Comparison of ENCODE assay signal across 23 mouse cellular contexts in genomic region chr11:43631645-43632044, GRCm38 (mm10). TPM values are rescaled to one million over a fixed set of nuclear protein-coding genes. Genes with fewer than 3 reads are reported as not detected.
"Had no signal": no experiment of that assay in that cellular context is flagged by ENCODE, and none has a peak within 500 bp of the region (broad histone marks: within the 10 kb centered on the region; RNA-seq: fewer than 3 reads in every experiment).

No protein-coding gene starts in this region.

- H3K4me3 ChIP-seq: liver, embryonic 15.5 days; lung, embryonic 15.5 days; midbrain, embryonic 10.5 days; midbrain, embryonic 12.5 days; myocyte; neural tube, embryonic 13.5 days; neural tube, embryonic 15.5 days had no signal

- H3K27me3 ChIP-seq: liver, embryonic 15.5 days; lung, embryonic 15.5 days; midbrain, embryonic 12.5 days; neural tube, embryonic 13.5 days; neural tube, embryonic 15.5 days had no signal

- DNase-seq: liver, postnatal 0 days; lung, adult 2 months; lung, postnatal 14 days; lung, postnatal 36 days; midbrain, embryonic 14.5 days; retina, postnatal 1 day; right cerebral cortex, postnatal 4 days; spleen, adult 18-20 months; thymus, adult 18-20 months; thymus, postnatal 14 days; thymus, postnatal 36 days had no signal

- H3K36me3 ChIP-seq: liver, embryonic 15.5 days; lung, embryonic 15.5 days; midbrain, embryonic 10.5 days; midbrain, embryonic 12.5 days; neural tube, embryonic 13.5 days; neural tube, embryonic 15.5 days had no signal

- H3K9me3 ChIP-seq: liver, embryonic 15.5 days; lung, embryonic 15.5 days; midbrain, embryonic 10.5 days; midbrain, embryonic 12.5 days; neural tube, embryonic 13.5 days; neural tube, embryonic 15.5 days had no signal

- H3K27ac ChIP-seq: liver, embryonic 15.5 days; lung, embryonic 15.5 days; midbrain, embryonic 10.5 days; midbrain, embryonic 12.5 days; neural tube, embryonic 13.5 days; neural tube, embryonic 15.5 days had no signal

- ATAC-seq: liver, postnatal 0 days; lung, postnatal 0 days; midbrain, embryonic 16.5 days had no signal

RNA-seq across cellular contexts. Expression of gene Fabp6, which starts 30.3 kb away (rescaled TPM):
- total RNA-seq: megakaryocyte-erythroid progenitor cell, adult 5-6 weeks had no signal
- polyA plus RNA-seq: liver, embryonic 15.5 days; liver, postnatal 0 days; lung, embryonic 15.5 days; midbrain, embryonic 10.5 days; midbrain, embryonic 12.5 days; midbrain, embryonic 14.5 days; midbrain, embryonic 16.5 days; myocyte; neural tube, embryonic 11.5 days; neural tube, embryonic 13.5 days; neural tube, embryonic 15.5 days; stomach, embryonic 14.5 days had no signal

RNA-seq across cellular contexts. Expression of gene 4933415A04Rik, which starts 44.8 kb away (rescaled TPM):
- total RNA-seq: megakaryocyte-erythroid progenitor cell, adult 5-6 weeks had no signal
- polyA plus RNA-seq: myocyte had no signal
